Mouse (Mus musculus) bone marrow, adult 2 months (tissue): Measurements from ENCODE around the gene Trim62. TPM values are rescaled to one million over a fixed set of nuclear protein-coding genes. Genes with fewer than 3 reads are reported as not detected.

ENCODE experiments used
- H3K27ac ChIP-seq: fragments of 200-500 bp; 2 replicates; pipeline ENCODE4 v1.5.1; 2012; ENCODE audit warnings: low read depth, mild to moderate bottlenecking, control low read depth, inconsistent platforms, low read length; ENCODE audit not compliant: control insufficient read depth, poor library complexity, insufficient read depth
- H3K4me1 ChIP-seq: fragments of 200-500 bp; 2 replicates; pipeline ENCODE4 v1.6.1; 2011; ENCODE audit warnings: low read length; ENCODE audit not compliant: control insufficient read depth, insufficient read depth
- H3K4me3 ChIP-seq: fragments of 200-500 bp; replicated peaks from 2 replicates; pipeline ENCODE3; 2011; ENCODE audit warnings: mild to moderate bottlenecking, low read depth, low read length, control low read depth; ENCODE audit not compliant: control insufficient read depth
- CTCF ChIP-seq: fragments of 200-500 bp; IDR thresholded peaks from 2 replicates; pipeline ENCODE4 v1.5.1; 2011; ENCODE audit warnings: low read length, control low read depth; ENCODE audit not compliant: control insufficient read depth, insufficient read depth
- POLR2A ChIP-seq: fragments of 200-500 bp; IDR thresholded peaks from 2 replicates; pipeline ENCODE4 v1.6.1; 2011; ENCODE audit warnings: low read depth, mild to moderate bottlenecking, control low read depth, low read length, borderline replicate concordance; ENCODE audit not compliant: control insufficient read depth
- WGBS: fragments of 180-500 bp; shearing (Covaris S2); methylation state at CpG from one replicate; pipeline ENCODE4 v1.1.7; 2018; 5-methylcytosine and 5-hydroxymethylcytosine counted together
- polyA plus RNA-seq: library from polyadenylated mRNA; stranded (reverse); fragments of >200 nt; gene quantifications from 2 replicates; pipeline ENCODE4 v1.2.4, GENCODE M21; 2011; ENCODE audit warnings: low replicate concordance; ENCODE audit not compliant: missing spikeins, insufficient read depth, insufficient read length

Gene Trim62
- 0.52 and 1.0 TPM in 2 replicates for polyA plus RNA-seq

DNA sequence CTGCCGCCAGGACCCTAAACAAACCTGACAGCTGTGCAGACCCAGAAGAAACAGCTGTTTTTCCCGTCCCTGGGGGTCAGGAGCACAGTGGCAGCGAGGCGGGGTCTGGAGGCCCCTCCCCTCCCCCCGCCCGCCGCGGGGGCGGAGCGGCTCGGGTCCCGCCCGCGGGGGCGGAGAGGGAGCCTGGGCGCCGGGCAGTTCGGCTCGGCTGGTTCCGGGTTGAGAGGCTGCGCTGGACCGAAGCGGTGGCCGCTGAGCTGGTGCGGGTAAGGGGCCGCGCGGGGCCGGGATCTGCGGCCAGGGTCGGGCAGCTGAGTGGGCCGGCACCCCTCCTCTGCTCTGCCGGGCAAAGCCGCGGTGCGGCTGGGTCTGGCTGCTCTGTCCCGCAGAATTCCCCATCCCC lies at the start of gene Trim62:
Gene Trim62, plus strand, starts transcription at position 202 of the 403 bp plus-strand sequence.
- peaks cover 2% of the 10 kb centered on the region for H3K4me1 ChIP-seq
- H3K4me3 ChIP-seq = peak within 1 kb of the TSS; percentile 62
- no peak within 1 kb of the TSS for H3K27ac ChIP-seq
- 2% methylated on average over 30 of the region's 37 CpGs for WGBS
- TF ChIP-seq POLR2A (no peak), CTCF (no peak)

DNA sequence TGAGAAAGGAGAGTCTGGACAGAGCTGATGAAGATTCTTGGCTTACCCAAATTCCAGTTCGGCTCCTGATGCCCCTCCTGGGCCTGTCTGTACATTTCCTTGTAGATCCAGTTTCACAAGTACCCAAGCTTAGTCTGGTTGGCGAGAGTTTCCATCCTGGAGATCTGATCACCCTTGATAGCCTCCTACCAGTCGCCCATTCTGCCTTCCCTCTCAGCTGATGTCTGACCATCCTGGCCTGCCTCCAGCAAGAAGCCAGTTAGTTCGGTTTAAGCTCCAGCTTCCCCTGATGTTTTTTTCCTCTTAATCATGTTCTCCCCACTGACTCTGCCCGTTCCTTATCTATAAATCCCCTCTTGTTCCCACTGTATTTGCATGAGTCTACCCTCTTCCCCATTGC lies 45.2 kb upstream of the Trim62 start:
- Histone ChIP-seq H3K27ac (no peak overlapping the region), H3K4me1 (no peaks in the 10 kb centered on the region; the same call in 1 of the 2 replicates), H3K4me3 (no peak overlapping the region)
- WGBS = 24% methylated on average over 5 of the region's 5 CpGs
- TF ChIP-seq POLR2A (no peak), CTCF (no peak)

DNA sequence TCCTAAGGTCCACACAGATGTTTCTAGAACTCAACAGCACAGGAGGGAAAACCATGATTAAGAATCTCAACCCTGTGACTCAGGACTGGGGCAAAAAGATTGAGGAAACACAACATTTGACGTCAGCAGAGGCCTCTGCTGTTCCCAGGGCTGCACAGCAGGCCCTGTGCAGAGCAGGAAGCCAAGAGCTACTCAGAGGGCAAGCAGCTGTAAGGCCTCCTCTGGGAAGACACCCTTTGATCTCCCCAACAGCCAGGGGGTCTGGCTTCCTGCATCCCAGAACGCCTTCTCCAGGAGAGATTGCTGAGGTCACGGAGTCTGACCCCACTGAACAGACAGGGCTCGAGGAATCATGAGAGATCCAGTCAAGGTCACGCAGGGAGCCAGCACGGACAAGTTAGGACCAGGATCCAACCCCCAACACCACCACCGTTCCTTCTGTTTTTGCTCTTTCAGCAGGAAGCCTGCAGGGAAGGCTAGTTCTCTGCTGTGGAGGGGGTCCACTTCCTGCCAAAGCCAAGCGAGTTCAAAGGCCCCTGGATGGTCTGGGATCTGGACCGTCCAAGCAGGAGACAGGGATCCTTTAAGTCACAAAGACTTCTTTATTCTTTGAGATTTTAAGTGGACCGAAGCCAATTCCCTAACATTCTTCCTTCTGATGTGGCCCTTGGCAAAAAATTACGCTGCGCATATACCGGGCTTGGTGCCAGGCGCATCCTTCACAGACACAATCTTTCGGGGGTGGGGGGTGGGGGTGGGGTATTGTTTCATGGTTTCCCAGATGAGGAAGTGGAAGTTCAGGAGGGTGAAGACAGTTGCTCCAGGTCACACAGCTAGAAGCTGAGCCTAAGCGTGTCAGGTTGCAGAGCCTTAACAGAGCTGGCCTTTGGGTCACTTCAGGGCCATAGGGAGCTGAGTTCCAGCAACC lies 43.3 kb upstream of the Trim62 start:
- 36% methylated on average over 16 of the region's 16 CpGs for WGBS
- H3K4me1 ChIP-seq = peaks cover 2% of the 10 kb centered on the region; the same call in 1 of the 2 replicates
- no peak overlapping the region for H3K4me3 ChIP-seq
- no peak overlapping the region for H3K27ac ChIP-seq
- no peak for TF ChIP-seq CTCF
- no peak for TF ChIP-seq POLR2A

DNA sequence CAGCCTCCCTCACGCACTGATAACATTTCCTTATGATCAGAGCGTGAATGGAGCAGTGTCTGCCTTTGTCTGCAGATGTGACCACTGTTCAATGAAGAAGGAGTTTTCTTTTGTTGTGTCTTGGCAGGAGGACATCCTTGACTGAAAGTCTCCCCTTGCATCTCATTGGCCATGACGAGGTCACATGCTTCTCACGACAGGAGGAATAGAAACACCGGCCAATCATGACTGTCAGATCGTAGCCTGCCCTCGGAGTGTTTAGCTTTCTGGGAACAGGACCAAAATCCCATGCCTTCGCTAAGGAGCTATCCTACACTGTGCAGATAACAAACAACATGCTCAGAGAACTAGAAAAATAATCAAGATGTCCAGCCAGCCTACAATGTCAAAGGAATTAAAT lies 42.1 kb upstream of the Trim62 start:
- 74% methylated on average over 8 of the region's 8 CpGs for whole genome bisulfite sequencing
- Histone ChIP-seq H3K4me3 (no peak overlapping the region), H3K27ac (no peak overlapping the region), H3K4me1 (peaks cover 2% of the 10 kb centered on the region; the same call in 1 of the 2 replicates)
- TF ChIP-seq CTCF (no peak), POLR2A (no peak)

DNA sequence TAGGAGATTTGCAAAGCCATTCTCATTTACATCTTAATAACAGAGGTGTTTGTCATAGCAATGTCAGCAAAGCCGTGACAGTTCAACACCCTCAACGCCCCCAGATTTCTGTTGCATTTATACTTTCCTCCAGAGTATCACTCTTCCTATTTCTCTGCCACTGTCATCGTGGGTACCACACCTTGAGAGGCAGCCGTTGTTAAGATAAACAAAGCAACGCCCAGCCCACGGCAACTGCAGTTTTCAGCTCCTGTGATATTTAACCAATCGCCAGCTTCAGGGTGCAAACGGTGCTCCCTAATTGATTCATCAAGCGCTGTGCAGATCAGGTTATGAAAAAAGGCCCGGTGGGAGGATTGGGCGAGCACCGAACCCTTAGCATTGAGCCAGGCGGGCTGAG lies 38.8 kb upstream of the Trim62 start:
- WGBS = 63% methylated on average over 13 of the region's 13 CpGs
- no peak overlapping the region for H3K27ac ChIP-seq
- no peak for TF ChIP-seq CTCF
- TF ChIP-seq POLR2A = no peak
- no peak overlapping the region for H3K4me3 ChIP-seq
- H3K4me1 ChIP-seq = peaks cover 2% of the 10 kb centered on the region; the same call in 1 of the 2 replicates

DNA sequence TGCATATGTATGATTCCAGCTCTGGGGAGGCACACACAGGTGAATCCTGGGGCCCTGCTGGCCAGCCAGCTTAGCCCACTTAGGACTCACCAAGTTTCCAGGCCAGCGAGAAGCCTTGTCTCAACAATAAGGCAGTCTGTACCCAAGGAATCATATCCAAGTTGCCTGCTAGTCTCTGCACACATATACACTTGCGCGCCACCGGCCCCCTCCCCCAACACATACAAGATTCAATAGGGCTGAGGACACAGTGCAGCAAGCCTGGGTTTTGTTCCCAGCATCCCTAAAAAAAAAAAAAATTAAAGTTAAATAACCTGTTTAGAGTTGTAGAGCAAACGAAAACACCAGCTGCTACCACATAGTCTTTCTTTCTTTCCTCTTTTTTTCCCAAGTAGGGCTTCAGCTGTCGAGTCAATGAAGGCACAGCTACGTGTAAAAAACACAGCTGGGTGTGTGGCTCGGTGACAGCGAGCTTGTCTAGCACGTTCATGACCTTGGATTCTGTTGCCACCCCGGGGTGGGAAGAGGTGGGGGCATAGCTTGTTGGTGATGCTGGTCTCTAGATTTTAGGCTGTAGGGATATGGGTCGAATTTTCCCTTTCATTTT lies 37.9 kb upstream of the Trim62 start:
- Histone ChIP-seq H3K4me1 (peaks cover 2% of the 10 kb centered on the region; the same call in 1 of the 2 replicates), H3K27ac (no peak overlapping the region), H3K4me3 (no peak overlapping the region)
- TF ChIP-seq CTCF (no peak), POLR2A (no peak)
- WGBS = 74% methylated on average over 12 of the region's 12 CpGs

DNA sequence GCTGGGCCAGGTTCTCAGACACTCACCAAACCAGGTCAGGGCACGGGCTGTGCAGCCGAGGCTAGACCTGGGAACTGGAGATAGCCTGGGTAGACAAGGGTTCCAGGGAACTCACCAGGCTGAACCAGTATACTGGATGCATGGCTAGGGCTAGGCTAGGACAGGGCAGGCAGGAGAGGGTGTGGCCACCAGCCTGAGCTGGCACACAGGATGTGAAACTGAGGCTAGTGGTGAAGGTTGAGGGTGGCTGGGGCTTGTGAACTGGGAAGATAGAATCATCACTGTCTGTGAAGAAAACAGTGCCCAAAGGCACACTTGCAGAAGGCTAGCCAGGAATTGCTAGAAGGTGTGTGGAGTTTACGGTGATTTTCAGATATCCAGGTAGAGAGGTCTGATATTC lies 34.4 kb upstream of the Trim62 start:
- H3K4me3 ChIP-seq = no peak overlapping the region
- no peak overlapping the region for H3K27ac ChIP-seq
- no peaks in the 10 kb centered on the region; the same call in 1 of the 2 replicates for H3K4me1 ChIP-seq
- WGBS = 80% methylated on average over 3 of the region's 3 CpGs
- TF ChIP-seq POLR2A (no peak), CTCF (no peak)

DNA sequence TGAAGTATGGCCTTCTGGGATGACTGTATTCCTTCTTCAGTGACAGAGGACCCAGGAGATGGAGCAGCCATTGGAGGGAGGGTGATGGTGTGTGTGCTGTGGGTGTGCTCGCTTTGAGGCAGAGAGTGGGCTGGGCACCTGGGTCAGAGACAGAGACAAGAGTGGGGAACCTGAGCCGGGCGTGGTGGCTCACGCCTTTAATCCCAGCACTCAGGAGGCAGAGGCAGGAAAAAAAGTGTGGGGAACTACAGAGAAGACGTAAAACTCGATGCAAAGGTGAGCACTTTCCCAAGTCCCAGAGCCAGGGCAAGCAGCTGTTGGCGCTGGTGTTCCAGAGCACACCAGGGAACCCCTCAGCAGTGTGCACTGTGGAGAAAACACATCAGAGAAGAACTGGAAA lies 33.7 kb upstream of the Trim62 start:
- WGBS = 82% methylated on average over 7 of the region's 7 CpGs
- Histone ChIP-seq H3K27ac (no peak overlapping the region), H3K4me3 (no peak overlapping the region), H3K4me1 (no peaks in the 10 kb centered on the region; the same call in 1 of the 2 replicates)
- TF ChIP-seq POLR2A (no peak), CTCF (no peak)
